Mouse (Mus musculus) hematopoietic stem cell, adult 5-6 weeks (primary cell): ENCODE data around the gene Rps19. TPM values are rescaled to one million over a fixed set of nuclear protein-coding genes. Genes with fewer than 3 reads are reported as not detected.
A peak's percentile ranks its signal among the peaks of the same experiment; 100 is the strongest.
"Not testable (repeated sequence)": the region's sequence is repeated elsewhere in the genome, so short reads cannot be mapped to it uniquely, and the experiment has no call there.

Source experiments
- ATAC-seq, 2 experiments: fragments of 125-278 bp in 1 of 2; replicated peaks in 1 of 2; 2 replicates each; pipeline ENCODE4 v1.8.0; 2016 to 2017; ENCODE audit warnings: inconsistent platforms in 2 of 2, mild to moderate bottlenecking in 2 of 2, moderate number of reproducible peaks in 2 of 2, low read depth in 1 of 2, moderate TSS enrichment in 1 of 2; ENCODE audit not compliant: low FRiP score in 2 of 2, poor library complexity in 2 of 2, severe bottlenecking in 2 of 2, insufficient read depth in 1 of 2, low TSS enrichment in 1 of 2
- total RNA-seq: library from RNA; stranded (forward); fragments of 172-1452, 232-1000 nt; gene quantifications from 2 replicates; pipeline ENCODE4 v1.2.3, GENCODE M21; 2017

Gene Rps19
- total RNA-seq, 1 experiment from 2014 or later = 672 TPM

DNA sequence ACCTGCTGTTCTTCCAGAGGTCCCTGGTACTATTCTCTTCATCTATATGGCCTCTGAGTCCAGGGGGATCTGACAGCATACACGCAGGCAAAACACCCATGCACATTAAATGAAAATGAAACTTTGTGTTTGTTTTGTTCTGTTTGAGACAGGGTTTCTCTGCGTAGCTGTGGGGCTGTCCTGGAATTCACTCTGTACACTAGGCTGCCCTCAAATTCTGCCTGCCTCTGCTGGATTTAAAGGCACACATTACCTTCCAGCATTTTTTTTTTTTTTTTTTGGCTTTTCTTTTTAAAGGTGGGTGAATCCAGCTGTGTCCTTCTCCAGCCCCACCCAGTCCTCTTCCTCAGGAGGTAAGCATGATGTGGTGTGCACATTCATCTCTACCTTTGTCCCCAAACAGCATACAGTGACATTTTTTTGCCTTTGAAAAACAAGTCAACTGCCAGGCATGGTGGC is 8.0 kb downstream of the Rps19 start:
- no peak for ATAC-seq

DNA sequence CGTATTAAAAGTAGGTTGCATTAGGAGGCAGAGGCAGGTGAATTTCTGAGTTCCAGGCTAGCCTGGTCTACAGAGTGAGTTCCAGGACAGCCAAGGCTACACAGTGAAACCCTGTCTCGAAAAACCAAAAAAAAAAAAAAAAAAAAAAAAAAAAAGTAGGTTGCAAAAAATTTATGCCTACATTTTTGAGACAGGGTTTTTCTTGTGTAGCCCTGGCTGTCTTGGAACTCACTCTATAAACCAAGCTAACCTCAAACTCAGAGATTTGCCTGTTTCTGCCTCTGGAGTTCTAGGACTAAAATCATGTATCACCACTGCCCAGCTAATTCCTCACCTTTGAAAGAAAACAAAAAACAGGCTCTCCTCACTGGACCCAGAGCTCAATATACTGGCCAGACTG is 11.6 kb downstream of the Rps19 start:
- ATAC-seq = not testable (repeated sequence)

DNA sequence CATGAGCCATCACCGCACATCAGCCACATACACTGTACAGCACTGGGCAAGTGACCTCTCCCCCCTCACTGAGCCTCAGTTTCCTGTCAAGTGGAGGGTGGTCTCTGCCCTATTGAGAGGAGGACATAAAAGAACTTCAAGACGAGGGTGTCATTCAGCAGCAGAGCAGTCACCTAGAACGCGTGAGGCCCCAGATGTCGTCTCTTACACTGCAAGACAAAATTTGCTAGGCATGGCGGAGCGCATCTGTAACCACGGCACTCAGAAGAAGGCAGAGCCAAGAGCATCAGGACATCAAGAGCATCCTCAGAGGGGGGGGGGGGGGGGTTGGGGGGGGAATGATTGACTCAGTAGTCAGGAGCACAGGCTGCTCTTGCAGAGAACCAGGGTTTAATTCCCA is 12.1 kb downstream of the Rps19 start:
- no peak for ATAC-seq

DNA sequence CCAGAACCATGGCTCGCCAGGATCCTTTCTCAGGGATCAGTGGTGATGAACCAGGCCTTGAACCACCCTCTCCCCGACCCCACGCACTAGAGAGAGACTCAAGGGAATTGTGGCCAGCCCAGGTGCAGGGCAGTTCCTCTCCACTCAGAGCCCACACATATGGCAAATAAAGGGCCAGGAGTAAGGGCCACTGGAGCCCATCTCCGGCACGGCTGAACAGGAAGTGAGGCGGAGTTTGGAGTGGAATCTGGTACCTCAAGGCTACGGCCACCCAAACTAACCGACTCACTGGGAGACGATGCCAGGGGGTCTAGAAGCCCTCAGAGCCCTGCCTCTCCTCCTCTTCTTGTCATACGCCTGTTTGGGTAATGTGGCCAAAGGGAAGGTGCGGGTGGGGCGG is 13.1 kb downstream of the Rps19 start, which contains the start of gene Cd79a:
Cd79a (plus strand) TSS at position 158 of the 400 bp plus-strand sequence.
- no peak for ATAC-seq

DNA sequence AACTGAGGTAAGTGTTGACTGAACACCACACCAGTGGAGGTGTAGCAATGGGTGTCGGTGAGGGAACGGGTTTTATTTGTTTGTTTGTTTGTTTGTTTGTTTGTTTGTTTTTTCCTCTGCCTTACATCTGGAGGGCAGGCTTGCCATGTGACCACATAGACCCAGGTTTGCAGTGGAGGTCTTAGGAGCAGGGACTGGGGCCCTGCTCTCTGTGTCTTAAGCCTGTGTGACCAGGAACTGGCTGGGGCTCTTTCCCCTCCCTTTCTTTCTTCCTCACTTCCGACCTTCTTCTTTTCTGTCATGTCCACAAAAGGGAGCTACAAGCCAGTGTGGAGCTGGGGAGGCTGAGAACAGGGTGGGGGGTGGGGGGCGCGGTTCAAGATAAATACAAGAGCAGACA is 13.8 kb downstream of the Rps19 start:
- no peak for ATAC-seq

DNA sequence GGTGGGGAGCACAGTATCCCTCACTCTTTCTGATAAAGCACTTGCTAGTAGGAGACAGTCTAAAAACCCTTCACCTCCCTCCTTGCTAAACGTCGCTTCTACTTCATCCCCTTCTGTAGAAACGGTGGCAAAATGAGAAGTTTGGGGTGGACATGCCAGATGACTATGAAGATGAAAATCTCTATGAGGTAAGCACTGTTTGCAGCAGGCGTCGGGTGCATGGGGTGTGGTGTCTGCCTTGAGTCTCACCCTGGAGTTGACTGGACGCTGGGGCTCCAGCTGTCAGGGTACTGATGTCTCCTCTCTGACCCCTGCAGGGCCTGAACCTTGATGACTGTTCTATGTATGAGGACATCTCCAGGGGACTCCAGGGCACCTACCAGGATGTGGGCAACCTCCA is 16.9 kb downstream of the Rps19 start:
- no peak for ATAC-seq

DNA sequence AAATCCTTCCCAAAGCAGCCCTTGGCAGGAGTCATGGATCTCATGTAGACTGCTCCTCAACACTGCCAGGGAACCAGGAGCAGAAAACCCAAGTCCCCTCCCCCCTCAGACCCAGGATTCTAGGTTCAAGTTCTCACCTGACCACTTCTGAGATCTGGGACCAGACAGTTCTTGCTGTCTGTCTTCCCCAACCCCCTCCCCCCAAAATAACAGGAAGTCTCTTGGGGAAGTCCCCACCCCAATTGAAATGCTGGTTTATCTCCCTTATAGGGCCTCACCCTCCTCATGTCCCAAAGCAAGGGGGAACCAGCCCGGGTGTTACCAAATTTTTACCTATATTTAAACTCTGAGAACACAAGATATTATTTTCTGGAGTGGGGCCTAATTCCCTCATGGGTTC is 17.7 kb downstream of the Rps19 start:
- ATAC-seq = no peak

DNA sequence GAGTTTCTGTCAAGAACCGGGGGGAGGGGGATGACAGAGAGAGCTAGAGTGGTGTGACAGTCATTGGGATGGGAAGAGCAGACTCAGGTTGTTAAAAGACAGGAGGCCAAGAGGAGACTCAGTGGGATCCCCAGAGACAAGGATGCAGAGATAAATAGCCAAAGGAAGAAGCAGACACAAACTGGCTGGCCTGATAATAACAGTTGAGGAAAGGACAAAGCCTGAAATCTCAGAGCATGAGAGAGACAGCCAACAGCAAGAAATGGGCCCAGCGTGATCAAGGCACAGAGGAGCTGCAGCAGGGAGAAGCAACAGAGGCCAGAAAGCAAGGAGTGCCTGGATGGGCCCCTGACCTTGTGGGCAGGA is 18.1 kb downstream of the Rps19 start:
- no peak for ATAC-seq

DNA sequence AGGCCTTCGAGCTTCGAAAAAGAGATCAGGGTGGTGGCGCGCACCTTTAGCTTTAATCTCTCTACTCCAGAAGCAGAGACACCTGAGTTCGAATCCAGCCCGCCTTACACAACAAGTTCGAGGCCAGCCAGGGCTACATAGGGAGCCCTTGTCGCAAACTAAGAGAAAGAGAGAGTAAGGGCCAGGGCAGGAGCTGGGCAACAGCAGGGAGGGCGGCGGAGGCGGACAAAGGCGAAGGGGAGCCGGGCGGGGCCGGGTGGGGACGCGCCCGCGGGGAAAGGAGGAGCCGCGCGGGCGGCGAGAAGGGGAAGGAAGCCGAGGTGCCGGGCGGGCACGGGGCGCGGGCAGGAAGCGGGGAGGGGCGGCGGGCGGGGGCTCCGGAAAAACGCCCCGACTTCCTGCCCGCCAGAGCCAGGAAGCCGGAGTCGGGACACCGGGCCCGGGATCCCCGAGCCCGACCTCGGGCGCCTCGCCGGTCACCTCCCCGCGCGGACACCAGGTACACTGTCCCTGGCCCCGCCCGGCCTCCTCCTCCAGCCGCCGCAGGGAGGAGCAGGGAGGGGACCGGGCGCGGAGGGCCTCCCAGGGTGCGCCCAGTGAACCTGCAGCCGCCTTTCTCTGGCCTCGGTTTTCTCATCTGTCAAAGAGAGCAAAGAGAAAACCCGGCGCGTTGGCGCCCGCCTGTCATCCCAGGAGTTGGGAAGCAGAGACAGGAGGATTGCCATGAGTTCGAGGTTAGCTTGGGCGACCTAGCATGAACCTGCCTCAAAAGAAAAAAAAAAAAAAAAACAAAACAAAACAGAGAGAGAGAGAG is 18.7 kb downstream of the Rps19 start, which contains the start of gene Arhgef1:
Arhgef1 (plus strand) TSS at position 283 of the 814 bp plus-strand sequence.
- peak in 1 of 2 experiments; percentile 15; a peak in 1 of 4 replicates for ATAC-seq

DNA sequence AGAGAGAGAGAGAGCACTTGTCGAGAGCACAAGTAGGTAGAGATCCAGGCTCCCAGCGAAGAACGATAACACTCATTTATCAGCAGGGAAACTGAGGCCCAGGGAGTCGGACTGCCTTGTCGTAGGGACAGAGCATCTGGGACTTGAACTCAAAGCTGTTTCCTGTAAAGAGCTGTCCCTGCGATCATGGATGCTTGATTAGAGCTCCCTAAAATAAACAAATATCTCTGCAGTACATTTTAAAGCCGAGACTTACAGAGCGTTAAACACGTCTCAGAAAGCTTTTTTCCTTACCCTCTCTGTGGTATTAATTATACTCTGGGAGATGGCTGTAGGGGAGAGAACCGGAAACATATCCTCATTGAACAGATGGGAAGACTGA is 19.3 kb downstream of the Rps19 start:
- ATAC-seq = no peak

DNA sequence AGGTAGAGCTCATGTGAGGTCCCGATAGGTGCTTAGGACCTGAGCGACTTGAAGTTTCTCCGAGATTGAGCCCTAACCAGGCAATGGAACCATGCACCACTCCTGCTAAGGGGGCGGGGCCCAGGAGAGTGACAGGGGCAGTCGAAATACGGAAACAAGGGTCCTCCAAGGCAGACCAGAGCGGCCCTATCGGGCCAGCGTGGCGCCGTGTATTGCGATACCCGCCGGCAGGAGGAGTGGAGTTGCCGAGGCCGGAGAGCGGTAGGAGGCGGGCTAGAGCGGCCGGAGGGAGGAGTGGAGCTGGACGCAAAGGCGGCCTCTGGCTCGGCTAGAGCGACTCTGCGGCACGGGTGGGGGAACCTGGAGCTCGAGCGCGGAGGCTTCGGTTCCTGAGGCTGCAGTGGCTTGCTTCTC is 19.9 kb downstream of the Rps19 start:
- peak; percentile 81 to 87 for ATAC-seq

DNA sequence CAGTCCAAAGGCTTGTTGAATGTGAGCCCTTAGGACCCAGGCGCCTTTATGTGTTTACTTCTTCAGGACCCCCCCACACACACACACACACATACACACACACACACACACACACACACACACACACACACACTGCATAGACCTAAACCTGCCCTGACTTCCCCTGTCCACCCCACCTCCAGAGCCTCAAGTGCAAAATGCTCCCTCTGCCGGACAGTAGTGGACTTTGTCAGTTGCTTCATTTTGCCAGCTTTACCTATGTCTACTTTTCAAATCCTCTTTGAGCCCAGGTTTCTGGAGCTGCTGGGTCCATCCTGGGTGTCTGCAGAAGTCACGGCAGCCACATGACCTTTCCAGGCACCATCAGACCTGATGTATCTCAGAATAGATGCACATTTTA is 20.8 kb downstream of the Rps19 start:
- peak in 1 of 2 experiments; percentile 24; a peak in 1 of 4 replicates for ATAC-seq

DNA sequence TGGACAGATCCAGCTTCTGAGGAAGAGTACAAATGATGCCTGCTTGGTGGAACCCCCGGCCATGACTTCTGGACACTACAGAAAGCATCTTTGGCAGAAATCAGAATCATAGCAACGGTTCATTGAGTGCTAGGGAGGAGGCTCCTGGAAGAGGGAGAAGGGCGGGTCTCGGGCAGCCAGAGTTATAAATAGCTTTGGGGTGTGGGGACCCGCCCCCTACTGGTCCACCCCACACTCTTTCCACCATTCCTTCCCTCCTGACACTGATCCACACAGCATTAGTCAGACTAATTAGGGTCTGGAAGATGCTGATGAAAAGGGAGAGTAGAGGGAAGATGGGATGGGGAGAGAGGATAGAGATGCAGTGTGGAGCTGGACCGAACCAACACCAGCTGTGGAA is 22.4 kb downstream of the Rps19 start:
- ATAC-seq = no peak

DNA sequence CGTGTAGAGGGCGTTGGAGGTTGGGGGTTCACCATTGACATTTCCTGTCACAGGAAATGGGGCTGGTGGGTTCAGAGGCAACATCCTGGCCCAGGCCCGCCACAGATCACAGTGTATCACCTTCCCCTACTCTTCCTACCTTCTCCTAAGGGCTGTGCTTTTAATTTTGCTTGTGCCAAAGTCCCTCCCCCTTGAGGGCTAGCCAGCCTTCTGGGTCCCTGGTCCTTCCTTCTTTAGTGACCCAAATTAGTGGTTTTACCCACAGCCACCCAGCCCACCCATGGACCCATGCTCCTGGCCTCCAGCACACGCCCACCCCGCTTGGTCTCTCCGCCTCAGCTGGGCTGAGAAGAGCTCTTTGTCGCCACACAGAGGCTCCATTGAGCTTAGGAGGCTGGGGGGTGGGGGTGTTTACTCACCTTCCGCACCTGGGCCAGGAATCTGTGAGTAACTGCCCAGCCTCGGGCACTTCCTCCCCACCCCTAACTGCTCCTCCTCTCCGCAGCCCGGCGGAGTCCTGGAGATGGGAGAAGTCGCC is 23.1 kb downstream of the Rps19 start:
- ATAC-seq = peak; percentile 22 to 23

DNA sequence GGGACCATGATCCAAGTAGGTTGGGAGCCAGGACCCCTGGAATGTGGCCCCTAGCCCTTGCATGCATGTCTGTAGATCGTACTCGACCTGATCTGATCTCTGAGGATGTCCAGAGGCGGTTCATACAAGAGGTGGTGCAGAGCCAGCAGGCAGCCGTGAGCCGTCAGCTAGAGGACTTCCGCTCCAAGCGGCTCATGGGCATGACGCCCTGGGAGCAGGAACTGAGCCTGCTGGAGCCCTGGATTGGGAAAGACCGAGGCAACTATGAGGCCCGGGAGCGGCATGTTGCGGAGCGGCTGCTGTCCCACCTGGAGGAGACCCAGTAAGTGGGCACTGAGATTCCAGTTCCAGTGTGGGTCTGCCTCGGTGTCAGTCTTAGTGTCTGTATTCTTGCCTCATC is 28.3 kb downstream of the Rps19 start:
- ATAC-seq = no peak

DNA sequence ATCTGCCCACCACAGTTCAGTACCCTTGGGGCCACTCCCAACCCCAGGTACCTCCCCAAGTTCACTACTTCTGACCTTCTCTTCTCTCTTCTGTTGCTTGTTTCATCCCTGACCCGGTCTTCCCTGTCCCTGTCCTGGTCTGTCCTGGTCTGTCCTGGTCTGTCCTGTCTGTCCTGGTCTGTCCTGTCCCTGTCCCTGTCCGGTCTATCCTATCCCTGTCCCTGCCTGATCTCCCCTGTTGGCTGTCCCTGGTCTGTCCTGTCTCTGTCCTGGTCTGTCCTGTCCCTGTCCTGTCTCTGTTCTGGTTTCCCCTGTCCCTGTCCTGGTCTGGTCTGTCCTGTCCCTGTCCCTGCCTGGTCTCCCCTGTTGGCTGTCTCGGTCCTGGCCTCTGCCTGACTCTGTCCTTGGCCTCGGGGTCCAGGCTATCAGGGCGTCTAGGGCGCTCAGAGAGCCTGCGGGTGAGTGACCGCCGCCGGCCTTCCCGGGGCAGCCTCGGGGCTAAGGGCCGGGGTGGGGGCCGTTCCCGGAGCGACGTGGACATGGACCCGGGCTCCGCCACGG is 34.7 kb downstream of the Rps19 start:
- ATAC-seq = no peak

DNA sequence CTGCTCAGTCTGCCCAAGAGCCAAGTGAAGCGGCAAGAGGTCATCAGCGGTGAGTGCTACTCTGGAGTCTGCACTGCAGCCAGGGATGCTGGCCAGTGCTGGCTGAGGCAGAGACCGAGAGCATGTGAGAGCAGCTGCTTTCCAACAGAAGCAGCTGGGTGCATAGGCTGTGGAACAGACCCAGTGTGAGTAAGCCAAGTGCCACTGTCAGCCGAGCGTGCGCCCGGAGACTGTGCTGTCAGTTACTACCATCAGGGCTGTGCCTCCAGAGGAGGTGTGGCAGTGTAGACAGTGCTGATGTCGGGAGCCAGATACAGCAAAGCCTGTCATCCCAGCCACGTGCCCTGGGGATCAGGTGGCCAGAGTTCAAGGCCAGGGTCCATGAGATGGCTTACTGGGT is 35.6 kb downstream of the Rps19 start:
- no peak for ATAC-seq

DNA sequence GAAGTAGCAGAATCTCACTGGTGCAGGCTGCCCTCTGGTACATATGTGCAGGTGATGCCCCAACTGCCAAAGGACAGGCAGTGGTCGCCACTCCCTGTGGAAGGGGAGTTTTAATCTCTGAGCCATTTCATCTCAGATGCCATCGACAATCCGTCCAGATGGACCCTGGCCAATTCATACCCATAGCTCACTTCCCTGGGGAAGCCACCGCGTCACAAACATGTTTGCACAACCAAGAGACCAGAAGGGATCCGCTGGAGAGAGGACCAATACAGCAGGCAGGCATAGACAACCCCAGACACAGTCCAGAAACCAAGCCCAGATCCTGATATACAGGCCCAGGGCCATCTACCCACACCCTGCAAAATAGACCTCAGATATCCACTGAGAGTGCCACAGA is 46.3 kb downstream of the Rps19 start:
- no peak for ATAC-seq
